Mouse (Mus musculus): ENCODE measurements around the gene Treh.
"Not testable (repeated sequence)": the region's sequence is repeated elsewhere in the genome, so short reads cannot be mapped to it uniquely, and the experiment has no call there.

The Treh gene

DNA sequence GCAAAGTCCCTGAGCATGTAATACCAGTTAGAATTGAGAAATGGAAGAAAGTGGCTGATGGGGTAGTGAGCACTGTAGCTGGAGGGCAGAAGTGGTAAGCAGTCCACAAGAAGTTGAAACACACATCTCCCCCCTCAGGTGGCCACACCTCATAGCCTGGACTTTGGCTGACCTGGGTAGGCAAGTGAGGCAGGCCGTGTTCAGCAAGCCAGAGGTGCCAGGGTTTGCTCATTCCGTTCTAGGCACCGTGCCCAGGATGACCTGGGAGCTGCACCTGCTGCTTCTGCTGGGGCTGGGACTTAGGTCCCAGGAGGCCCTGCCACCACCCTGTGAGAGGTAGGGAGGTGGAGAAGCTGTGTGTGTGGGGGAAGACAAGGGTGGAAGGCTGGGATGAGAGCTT lies at the start of gene Treh:
TSS of gene Treh (plus strand) at position 229 of the 400 bp plus-strand sequence.
- DNase-seq (ENCODE audit: low read depth, low spot score) = no peak

DNA sequence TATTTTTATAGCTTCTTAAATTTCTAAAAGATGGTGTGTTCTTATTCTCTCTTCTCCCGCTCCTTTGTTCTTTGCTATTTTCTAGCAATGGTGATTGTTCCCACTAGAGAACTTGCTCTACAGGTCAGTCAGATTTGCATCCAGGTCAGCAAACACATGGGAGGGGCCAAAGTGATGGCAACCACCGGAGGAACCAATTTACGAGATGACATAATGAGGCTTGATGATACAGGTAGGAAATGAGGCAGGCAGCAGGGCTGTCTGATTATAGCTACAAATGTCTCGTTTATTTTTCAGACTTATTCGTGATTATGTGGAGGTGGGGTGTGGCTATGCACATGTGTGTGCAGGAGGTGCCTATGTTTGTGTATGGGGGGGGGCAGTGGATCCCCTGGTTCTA lies 48.6 kb upstream of the Treh start:
- no peak for DNase-seq (ENCODE audit: low read depth, low spot score)

DNA sequence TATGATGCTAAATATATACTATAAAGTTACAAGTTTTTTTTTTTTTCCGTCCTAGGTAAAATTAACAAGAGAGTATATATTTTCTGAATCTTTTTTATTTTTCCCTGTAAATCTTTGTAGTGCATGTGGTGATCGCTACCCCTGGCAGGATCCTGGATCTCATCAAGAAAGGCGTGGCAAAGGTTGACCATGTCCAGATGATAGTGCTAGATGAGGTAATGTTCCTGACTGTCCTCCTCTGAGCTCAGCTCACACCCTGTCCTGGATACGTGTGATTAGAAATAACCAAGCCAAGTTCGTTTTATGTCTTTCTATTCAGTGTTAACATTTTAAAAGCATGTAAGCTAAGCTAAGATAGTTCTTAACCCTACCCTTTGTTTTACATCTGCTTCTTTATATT lies 46.8 kb upstream of the Treh start:
- DNase-seq (ENCODE audit: low read depth, low spot score) = no peak

DNA sequence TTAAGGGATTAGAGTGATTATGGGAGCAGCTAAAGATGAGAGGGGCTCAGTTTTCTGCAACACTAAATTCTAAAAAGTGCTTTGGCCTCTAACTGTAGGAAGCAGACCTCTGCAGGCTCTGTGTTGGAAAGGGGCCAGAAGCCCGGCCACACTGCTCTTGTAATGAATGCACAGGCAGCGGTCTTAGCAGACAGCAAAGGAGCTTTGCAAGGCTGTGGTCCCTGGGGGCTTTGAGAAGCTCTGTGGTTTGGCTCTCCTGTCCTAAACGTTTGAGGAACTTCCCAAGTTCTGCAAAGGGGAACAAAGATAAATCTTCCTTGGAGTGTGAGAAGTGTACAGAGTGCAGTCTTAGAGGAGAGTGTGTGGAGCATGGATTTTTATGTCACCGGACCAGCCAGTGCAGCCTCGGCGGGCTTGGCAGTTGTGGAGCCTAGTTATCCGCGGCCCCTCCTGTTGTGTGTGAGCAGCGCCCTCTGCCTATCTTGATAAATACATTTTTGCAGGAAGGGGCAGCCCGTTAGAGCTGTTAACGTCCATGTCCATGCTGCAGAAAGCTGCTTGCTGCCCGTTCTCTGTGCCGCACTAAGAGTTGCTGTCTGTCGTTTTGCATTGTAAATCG lies 35.4 kb upstream of the Treh start:
- DNase-seq (ENCODE audit: low read depth, low spot score) = no peak

DNA sequence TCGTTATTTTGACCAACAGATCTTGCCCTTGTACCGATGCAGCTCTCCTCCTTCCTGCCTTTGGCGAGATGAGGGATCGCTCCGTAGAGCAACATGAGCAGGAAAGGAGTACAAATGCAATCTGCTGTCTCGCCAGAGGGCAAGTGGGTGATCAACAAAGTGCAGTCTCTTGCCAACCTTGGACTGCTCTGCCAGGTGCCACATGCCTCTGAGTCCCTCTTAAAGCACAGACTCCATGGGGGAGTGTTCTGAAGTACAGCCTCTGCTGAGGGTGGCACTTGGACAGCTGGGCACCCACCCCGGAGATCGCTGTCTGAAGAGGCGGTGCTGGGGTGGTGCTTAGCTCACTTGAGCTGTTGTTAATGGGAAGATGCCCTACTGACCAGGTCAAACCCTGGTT lies 34.3 kb upstream of the Treh start:
- DNase-seq (ENCODE audit: low read depth, low spot score) = not testable (repeated sequence)

DNA sequence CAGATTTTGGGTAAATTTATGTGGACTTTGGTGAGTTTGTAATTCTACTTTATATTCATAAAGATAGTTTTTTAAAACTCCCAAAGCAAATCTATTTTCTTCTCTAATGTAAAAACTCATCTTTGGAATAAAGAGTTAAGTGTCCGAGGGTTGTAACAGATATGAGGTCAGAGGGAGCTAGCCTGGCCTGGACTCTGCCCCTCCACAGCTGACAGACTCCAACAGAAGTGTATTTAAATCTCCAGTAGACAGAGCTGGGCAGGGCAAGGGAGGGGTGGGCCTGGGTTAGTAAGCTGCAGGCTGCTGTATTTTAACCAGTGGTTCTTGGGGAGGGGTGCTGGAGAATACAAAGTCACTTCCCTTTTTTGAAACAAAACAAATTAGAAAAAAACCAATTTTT lies 33.0 kb upstream of the Treh start:
- DNase-seq (ENCODE audit: low read depth, low spot score) = not testable (repeated sequence)

DNA sequence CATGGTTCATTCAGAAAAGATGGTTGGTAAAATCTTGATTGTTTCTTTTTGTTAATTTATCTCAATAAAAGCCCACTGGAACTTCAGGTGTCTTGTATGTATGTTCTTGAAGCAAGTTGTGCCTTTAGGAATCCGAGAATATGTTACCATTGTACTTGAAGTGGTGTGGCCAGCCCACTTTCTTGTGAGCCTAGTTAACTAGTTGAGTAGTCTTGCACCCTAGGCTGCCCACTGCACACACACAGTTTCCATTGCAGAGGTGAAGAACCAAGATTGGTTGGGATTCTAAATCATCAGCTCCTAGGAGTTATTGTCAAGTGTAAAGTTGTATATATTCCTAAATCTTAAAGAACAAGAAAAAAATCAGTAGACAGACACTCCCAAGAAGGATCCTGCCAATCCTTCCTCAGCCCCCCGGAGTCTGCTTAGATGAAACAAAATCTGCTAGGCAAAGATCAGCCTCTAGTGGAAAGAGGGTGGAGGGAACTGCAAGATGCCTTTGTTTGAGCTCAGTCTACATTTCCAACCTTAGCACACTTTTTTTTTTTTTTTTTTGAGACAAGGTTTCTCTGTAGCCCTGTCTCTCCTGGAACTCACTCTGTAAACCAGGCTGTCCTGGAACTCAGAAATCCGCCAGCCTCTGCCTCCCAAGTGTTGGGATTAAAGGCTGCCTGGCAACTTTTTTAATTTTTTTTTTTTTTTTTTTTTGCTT lies 32.2 kb upstream of the Treh start:
- no peak for DNase-seq (ENCODE audit: low read depth, low spot score)

DNA sequence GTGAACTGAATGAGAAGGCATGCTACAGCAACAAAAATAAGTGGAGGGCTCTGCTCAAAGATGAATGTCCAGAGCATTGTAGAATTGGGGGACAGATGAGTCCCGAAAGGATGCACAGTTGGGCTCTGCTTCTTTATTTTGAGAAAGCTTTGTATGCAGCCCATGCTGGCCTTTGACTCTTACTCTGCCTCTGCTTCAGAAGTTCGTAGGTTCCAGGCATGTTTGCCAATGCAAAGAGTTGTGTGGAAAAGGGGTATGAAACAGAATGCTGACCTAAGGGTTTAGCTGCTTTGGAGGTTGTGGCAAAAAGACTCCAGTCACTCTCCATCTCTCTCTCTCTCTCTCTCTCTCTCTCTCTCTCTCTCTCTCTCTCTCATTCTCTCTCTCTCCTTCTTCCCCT lies 31.4 kb upstream of the Treh start:
- no peak for DNase-seq (ENCODE audit: low read depth, low spot score)

DNA sequence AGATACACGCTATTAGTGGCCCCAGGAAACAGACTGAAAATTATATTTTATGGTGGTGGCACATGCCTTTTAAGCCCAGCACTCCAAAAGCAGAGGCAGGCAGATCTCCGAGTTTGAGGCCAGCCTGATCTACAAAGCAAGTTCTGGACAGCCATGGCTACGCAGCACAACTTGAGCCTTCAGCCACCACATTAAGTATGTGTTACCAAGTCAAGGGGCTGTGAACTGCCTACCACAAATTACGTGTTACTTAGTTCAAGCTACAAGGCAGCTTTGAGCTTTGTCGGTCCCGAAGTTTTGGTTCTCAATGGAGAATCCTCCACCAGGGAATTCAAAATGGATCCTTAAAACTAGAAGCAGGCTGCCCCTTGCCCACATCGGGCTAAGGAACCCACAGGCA lies 29.9 kb upstream of the Treh start:
- no peak for DNase-seq (ENCODE audit: low read depth, low spot score)

DNA sequence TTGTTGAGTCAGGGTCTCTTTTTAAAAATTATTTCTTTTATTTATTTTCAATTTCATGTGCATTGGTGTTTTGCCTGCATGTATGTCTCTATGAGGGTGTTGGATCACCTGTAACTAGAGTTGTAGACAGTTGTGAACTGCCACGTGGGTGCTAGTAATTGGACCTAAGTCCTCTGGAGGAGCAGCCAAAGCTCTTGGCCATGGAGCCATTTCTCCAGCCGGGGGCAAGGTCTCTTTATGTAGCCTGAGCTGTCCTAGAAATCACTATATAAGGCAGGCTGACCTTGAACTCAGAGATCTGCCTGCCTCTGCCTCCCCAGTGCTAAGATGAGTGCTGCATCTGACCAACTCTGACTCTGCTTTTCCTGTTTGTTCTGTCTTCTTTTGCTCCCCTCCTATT lies 28.8 kb upstream of the Treh start:
- DNase-seq (ENCODE audit: low read depth, low spot score) = no peak

DNA sequence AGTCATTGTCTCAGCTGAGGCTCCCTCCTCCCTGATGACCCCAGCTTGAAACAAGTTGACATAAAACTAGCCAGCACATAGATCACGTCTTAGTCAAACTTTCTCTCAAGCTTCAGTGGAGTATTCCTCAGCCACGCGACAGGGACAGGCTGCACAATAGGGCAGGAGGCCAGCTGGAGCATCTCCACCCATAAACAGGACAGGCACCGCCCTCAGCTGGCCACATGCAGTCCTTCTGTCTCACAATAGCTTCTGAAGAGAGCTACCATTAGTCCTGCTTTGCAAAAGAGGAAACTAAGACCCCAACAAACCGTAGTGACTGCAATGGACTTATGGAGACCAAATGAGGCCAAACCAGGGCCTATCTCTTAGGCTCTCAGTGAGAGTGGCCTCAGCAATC lies 27.6 kb upstream of the Treh start:
- DNase-seq (ENCODE audit: low read depth, low spot score) = no peak

DNA sequence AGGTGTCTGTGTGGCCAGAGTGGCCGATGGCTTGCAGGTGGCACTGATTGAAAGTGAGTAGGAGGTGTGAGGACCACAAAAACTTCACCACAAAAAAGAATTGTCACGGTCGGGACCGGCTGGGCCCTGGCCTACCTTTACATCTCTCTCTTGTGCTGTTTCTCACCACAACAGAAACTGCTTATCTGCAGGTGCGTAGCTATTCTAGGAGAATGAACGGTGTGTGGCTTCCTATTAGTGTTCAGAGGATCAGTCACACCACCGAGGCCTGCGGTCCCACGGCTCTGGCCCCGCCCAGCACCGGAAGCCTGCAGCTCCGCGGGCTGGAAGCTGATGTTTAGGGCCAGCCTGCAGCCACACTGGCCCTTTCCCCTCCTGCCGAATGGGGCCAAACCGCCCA lies 27.1 kb upstream of the Treh start:
- DNase-seq (ENCODE audit: low read depth, low spot score) = no peak

DNA sequence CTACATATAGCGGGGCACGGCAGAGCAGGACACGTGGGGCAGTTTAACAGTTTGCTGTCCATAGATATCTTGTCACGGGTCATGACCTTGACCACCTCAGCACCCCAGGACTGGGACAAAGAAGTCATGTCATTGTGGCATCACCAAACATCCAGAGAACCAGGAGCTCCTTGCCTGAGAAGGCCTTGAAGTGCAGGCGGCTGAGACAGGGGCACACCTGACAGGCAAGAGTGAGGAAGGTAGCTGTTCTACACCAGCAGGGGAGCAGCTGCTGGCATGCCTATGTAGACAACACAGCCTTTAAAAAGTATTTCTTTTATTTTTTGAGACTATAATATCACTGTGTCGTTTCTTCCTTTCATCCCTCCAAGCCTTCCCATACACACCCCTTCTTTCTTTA lies 26.7 kb upstream of the Treh start:
- no peak for DNase-seq (ENCODE audit: low read depth, low spot score)

DNA sequence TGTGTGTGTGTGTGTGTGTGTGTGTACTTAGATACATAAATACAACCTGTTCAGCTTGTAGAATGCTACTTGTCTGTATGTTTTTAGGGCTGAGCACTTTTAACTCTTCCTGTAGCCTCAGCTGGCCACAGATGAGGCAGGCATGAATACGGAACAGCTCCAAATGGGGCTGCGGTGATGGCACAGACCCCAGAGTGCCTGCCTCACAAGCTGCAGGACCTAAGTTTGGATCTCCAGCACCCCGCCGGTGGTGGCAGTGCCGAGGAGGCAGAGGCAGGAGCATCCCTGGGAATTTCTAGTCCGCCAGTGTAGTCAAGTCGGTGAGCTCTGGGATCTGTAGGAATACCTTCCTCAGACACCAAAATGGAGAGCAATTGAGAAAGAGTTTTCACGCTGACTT lies 26.0 kb upstream of the Treh start:
- DNase-seq (ENCODE audit: low read depth, low spot score) = no peak

DNA sequence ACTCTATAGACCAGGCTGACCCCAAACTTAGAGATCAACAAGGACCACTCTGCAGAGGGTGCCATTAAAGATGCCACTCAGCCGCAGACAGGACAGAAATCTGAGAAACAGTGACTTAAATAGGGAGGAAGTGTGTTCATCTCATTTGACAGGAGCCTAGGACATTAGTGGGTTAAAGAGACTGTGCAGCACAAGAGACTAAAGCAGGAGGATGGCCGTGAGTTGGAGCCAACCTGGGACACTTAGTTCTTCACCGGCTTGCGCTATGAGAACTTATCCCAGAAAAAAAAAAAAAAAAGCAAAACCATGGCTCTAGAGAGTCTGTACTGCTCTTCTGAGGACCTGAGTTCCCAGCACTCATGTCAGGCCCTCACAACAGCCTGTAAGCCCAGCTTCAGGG lies 25.4 kb upstream of the Treh start:
- DNase-seq (ENCODE audit: low read depth, low spot score) = no peak

DNA sequence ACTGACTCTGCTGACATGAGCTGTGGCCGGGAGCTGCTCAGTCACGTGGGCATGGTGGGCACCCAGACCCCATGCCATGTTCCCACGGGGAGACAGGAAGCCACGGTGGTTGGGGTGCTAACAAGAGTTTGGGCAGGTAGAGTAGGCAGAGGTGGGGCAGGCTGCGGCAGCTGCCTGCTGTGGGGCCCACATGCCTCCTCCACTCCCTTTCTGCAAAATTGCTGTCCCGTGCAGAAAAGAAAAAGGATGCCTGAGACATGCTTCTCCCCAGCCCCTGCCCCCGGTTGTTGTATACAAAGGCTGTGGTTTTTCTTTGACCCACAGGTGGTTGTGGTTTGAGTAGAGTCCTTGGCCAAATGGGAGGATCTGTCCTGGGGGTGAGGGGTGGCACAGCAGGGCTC lies 24.2 kb upstream of the Treh start:
- DNase-seq (ENCODE audit: low read depth, low spot score) = no peak

DNA sequence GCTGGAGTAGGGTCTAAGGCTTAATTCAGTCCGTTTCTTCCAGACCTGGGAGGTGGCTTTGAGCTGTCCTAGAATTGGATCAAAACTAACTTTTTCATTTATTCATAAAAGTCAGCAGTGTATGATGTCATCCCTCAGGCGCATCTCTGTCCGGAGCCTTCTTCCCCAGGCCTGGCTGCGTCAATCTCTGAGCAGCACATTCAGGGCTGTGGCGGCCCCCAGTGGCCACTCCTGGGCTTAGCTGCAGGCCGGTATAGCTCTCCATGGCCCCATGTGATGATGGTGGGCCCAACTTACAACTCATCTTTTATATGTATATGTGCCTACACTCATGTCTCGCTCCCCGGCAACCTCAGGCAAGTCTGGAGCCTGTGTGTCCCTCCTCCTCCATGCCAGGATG lies 21.0 kb upstream of the Treh start:
- no peak for DNase-seq (ENCODE audit: low read depth, low spot score)

DNA sequence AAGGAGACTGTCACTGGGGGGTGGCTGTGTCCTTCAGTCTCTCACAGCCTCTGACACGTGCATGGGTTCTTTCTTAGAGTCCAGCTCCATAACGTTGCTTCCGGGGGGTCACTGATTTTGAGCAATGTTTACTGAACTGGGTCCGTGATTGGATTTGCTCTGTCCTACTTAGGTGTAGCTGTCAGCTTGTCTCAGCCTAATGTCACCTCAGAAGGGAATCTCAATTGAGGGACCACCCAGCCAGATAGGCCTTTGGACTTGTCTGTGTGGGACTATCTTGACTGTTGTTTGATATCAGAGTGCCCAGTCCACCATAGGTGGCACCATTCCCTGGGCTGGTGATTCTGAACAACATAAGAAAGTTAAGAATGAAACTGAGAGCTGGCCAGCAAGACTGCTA lies 19.1 kb upstream of the Treh start:
- no peak for DNase-seq (ENCODE audit: low read depth, low spot score)

DNA sequence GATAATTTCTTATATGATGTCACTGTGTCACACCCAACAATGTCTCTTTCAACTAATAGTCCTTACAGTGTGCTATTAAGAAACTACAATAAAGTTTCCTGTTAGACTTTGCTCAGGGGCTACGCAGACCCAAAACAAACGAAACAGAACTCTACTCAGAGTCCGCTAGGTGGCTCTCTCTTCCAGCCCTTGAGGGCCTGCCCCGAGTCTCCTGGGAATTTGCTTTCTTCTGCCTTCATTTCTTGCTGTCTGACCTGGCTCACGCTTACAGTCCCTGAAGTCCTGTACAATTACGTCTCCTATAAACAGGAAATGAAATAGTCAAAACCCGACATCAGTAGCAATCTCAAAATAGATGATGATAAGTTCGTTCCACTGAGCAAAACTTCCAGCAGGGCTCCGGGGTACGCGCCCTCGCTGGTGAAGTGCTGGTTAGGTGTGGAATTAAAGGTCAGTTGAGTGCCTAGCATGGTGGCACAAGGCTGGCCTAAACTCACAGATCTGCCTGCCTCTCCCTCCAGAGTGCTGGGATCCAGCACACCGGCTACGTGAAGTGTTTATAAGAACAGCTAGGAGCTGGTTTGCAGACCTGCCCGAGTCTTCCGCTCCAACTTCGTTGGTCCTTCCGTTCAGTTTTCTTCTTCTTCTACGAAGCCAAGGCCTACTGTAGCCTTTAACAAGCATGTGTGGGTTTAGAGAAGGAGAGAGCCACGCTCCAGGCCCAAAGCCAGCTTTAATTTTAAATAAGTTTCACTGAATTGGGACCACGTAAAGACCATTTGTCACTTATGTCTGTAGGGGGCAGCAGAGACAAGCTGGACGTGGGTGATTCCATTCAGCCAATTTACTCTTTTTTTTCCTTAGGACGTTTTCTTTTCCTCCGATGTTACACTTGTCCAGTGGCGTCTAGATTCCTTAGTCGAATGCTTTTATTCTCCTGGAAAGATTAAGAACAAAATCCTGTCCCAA lies 17.7 kb upstream of the Treh start:
- peak; percentile 47 for DNase-seq (ENCODE audit: low read depth, low spot score)

DNA sequence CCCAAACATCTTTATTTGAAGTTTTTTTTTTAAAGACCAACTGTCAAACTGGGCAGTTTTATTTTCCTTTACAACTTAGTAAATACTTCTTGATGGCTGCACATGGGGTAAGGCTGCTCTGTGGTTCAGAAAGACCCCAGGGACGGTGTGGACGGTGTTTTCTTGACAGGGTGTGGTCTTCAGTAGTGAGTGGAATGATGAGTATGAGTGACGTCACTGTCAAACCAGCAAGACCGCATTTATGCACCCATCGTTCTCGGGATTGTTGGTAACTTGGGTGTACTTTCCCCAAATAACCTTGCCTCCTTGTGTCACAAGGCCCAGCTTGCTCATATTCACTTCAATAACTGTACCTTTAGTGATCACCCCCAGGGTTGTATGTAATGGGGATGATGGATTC lies 9.3 kb upstream of the Treh start:
- no peak for DNase-seq (ENCODE audit: low read depth, low spot score)

DNA sequence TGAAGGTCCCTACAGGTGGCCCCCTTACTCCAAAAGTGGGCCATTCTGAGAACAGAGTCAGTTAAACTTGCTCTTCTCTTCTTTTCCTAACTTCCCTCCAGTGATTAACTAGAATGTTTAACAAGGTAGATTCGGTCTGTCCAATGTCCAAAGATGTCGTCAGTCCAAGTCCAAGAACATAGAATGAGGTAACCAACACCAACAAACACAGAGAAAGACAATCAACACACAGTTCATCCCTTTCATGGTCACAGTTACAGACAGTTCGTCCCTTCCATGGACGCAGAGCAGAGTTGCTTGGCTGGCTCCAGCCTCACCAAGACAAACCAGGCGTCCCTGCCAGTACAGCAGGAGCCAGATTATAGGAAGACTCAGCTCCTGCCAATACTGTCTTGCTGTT lies 1.6 kb upstream of the Treh start:
- no peak for DNase-seq (ENCODE audit: low read depth, low spot score)

DNA sequence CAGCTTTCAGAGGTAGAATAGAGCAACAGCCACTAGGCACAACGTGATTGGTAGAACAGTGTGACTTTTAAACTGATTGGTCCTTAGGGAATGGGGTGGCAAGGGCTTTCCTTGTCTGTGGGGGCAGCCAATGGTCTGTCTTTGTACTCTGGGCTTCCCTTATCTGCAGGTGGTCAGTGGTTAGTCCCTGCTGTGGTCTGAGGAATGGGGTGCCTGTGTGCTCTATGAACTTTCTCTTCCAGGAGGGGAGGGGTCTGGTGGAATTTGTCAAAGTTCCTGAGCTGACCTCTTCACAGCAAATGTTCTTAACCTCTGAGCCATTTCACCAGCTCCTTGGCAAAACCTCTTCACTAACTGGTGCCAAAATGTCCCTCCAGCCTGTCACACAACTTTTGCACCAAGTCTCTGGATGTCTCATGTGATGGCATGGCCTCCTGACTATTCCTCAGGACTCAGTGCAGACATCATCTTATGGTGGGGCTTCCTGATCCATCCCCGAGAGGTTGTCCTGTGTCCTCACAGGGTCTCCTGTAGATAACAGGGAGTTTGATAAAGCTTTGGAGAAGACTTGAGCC lies 655 bp upstream of the Treh start:
- no peak for DNase-seq (ENCODE audit: low read depth, low spot score)

Data from telencephalon, adult 2 months (tissue).